Mouse (Mus musculus): ENCODE measurements around the gene Mpp3.

Gene Mpp3

DNA sequence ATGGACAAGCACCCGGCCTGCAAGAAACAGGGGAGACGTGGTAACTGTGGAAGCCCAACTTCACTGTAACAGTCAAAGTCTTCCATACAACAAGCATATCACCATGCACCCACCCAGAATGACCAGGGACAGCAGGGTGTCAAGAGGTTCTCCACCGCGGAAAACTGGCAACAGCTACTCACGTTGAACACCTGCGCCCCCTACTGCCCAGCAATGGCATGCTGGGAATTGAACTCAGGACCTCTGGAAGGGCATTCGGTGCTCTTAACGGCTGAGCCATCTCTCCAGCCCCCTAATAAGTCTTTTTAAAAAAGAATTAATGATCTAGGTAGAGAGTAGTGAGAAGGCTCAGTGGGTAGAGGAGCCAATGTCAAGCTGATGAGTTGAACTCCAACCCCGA, 53.3 kb downstream of the Mpp3 start:
- DNase-seq (ENCODE audit: low read depth), result no peak

DNA sequence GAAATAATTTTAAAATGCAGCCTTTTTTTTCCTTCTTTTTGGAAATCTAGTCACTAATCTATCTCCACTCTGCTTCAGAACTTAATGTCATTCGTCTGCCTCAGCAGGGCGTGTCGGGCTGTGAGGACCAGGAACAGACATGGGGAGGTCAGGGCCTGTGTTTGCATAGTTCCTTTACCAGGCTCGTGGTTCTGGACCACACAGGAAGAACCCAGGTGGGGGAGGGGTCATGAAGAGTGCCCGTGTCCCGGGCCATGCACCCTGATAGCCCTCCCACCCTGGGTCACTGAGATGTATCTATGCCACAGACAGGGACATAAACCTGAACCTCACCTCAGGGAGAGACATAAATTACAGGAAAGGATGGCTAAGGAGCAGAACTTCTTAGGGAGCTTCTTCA, 54.1 kb downstream of the Mpp3 start:
- no peak for DNase-seq (ENCODE audit: low read depth)

DNA sequence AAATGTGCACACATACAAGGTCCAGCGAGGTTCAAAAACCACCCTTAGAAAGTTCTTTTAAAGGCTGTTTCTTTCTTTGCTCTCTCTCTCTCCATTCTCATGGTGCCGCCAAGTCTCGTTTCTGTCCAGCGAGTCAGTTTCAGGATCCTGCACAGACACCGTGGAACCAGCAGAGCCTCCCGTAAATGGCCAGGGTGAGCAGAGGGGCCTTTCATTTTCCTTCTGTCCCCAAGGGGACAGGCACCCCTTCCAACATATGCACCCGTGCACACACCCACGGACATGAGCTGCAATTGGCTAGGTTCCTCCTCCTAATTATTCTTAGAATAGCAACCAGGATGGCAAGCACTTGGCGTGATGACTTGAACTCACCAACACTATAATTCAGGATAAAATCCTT, 54.8 kb downstream of the Mpp3 start:
- no peak for DNase-seq (ENCODE audit: low read depth)

- DNase-seq (ENCODE audit: low read depth), result no peak
Measured at GRCm38 (mm10) chr11:101972651-101973050, 55.6 kb downstream of the Mpp3 start.

DNA sequence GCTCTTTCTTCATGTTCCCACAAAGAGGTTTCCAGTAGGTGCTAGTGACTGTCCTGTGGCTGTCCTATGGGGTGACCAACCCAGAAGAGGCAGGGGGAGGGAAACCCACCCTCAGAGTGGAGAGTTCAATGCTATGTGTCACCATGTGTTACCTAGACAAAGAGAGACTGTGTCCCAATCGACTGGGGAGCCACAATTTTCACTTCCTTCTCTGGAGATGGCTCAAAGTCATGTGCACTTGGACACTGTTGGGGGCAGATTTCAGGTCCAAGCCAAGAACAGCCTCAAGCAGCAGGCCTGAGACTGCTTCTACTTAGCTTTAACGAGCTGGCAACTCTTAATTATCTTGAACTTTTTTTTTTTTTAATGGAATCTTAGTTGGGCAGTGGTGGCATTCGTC, 56.2 kb downstream of the Mpp3 start:
- DNase-seq (ENCODE audit: low read depth), result no peak

GRCm38 (mm10) chr11:101971410-101971809, 56.9 kb downstream of the Mpp3 start:
- peak; percentile 38 for DNase-seq (ENCODE audit: low read depth)

DNA sequence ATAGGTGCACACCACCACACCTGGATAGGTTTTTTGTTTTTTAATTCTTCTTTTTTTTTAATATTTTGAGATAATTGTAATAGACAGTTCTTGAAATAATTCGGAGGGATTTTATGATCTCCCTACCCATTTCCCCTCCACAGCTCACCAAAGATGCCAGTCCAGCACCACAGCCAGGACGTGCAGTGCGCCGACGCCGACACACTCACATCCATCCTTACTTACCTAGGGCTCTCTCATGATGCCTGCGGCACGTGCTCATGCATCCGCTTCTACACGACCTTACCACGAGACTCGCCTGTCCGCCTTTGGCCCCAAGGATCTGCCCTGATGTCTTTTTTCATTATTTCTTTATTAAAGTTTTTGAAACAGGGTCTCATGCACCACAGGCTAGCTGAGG, 58.4 kb downstream of the Mpp3 start:
- DNase-seq (ENCODE audit: low read depth), result no peak

- peak; percentile 69 for DNase-seq (ENCODE audit: low read depth)
Measured at GRCm38 (mm10) chr11:101968791-101969190, 59.5 kb downstream of the Mpp3 start.

DNA sequence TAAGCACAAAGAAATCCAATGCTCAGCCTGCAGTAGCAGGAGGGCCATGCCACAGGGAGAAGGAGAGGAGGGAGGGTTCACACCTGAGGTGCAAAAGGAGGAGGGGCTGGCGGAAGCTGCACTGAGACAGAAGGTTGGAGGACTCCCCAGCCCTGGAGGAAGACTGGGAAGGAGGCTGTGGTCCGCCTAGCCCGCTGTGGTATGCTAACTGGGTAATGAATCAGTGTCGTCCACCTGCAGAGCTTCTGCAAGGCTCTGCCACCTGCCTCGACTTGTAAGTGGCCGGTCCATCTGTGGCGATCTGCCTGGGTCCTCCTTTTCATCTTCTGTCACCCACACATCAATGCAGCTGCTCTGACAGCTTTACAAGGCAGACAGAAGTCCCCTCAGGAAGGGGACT, 60.0 kb downstream of the Mpp3 start:
- DNase-seq (ENCODE audit: low read depth), result no peak

DNA sequence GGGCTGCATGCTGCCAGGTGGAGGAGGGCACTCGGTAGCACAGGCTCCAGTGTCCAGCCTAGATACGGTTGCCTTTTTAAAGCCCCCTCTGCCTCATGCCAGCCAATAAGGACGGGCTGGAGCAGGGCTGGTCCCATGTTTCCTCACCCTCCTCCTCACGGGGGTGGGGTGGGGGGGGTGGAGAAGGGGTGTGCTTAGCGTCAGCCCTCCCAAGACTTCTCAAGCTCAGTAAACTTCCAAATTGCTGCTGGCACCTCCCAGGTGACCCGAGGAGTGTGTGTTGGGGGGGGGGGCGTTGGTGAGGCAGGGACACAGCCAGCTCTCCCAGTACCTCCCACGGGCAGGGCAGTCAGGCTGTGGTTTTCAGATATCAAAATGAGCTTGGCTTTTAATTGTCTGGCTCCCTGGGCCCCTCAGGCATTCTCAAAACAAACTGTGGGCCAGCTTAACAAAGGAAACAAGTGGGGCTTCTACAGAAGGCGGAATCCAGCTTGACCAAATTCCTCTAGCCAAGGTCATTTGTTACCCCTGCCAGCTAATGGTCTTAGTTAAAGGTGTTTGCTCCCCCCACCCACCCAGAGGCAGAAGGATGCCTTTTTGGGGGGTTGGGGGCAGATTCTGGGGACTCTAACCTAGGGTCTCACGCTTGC, 61.2 kb downstream of the Mpp3 start, which contains the start of gene Sost:
Gene Sost (minus strand): TSS at position 51 of the 650 bp plus-strand sequence.
- no peak for DNase-seq (ENCODE audit: low read depth)

GRCm38 (mm10) chr11:101965553-101965952, 62.7 kb downstream of the Mpp3 start:
- DNase-seq (ENCODE audit: low read depth), result no peak

GRCm38 (mm10) chr11:101964647-101965046, 63.6 kb downstream of the Mpp3 start:
- no peak for DNase-seq (ENCODE audit: low read depth)

DNA sequence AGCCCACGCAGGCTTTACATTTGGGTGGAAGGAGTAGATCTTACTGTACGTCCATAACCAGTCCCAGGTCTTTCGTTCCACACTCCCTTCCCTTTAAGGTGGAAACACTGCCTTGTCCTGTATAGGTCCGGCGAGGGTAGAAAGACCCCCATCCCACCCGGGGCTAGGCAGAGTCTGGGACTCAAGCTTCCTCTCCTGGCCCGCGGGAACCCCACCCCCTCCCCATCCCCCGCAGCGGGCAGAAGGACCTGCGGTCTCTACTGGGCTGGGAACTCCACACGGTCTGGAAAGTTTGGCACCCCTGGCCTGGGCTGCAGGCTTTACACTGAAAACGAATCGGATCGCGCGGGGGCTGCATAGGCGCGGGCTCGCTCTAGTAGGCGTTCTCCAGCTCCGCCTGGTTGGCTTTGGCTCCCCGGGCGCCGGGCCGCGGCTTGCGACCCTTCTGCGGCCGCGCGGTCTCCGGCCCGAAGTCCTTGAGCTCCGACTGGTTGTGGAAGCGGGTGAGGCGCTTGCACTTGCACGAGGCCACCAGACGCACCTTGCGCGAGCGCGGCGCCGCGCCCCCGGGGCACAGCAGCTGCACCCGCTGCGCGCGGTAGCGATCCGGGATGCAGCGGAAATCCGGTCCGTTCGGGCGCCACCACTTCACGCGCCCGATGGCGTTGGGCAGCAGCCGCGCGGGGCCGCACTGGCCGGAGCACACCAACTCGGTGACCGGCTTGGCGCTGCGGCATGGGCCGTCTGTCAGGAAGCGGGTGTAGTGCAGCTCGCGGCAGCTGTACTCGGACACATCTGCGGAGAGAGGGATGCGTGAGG, 64.6 kb downstream of the Mpp3 start:
- no peak for DNase-seq (ENCODE audit: low read depth)

DNA sequence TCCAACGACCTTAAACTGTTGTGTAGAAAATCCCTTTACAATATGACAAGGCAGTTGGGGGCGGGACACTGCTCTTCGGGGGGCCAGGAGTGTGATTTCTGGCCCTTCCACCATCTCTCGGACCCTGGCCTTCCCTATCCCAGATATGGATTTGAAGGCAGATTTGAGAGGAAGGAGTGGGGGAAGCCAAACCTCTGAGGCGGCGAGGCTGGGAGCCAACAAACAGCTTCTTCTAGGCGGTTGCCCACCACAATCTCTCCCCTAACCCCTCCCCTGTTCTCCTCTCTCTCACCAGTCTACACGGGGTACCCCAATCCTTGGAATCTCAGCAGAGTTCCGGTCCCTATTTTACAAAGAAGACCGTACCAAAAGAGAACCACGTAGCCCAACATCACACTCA, 65.2 kb downstream of the Mpp3 start:
- DNase-seq (ENCODE audit: low read depth), result no peak

DNA sequence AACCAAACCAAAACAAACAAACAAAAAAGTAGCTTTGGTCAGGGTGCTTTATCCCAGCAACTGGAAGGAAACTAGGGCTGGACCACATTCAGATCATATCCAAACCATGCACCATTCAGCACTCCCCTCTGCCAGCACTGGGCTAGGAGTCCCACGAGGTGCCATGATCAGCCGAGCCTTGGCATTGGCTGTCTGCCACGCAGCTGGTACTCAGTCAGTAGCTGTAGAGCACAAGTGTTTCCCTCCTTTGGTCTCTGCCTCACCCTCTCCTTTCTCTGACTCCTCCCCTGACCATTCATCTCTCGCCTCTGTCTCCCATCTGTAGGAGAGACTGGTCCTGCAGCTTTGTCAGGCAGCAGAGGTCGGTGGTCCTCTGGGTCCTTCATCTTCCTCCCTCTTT, 70.8 kb downstream of the Mpp3 start:
- DNase-seq (ENCODE audit: low read depth), result no peak

DNA sequence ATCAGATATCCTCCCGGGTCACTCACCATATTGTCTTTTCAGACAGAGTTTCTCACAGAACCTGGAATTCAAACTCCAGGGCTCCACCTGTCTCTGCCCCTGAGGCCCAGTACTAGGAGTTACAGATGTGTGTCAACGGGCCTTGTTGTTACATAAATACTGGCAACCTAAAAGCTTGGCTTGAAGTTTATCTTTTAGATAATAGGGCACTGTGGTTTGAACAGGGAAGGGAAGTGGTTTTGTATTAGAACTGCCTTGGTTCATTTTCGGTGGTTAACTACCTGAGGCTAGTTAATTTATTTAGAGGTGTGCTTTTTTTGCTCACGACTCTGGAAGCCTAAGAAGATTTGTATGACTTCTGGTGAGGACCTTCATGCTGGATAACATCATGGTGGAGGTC, 74.8 kb downstream of the Mpp3 start:
- no peak for DNase-seq (ENCODE audit: low read depth)

GRCm38 (mm10) chr11:101952541-101953341, 75.5 kb downstream of the Mpp3 start:
- DNase-seq (ENCODE audit: low read depth), result no peak

DNA sequence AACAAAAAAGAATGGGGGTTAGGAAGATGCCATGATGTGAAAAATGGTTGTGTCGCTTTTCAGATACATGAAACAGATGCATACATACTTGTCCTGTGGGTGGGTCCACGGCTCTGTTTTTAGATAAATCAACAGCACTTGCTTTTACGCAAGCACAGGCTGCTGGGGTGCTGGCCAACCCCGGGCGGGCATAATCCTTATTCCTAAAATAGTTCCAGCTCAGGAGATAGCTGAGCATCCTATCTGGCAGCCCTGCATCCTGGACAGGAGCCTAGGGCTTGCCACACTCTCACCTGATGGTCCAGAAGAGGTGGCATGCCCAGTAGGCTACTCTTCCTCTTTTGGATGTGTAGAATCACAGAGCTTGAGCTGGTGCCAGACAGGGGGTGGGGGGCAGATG, 78.2 kb downstream of the Mpp3 start:
- DNase-seq (ENCODE audit: low read depth), result no peak
